Mouse (Mus musculus): Measurements from ENCODE around the gene 4933415F23Rik. TPM values are rescaled to one million over a fixed set of nuclear protein-coding genes. Genes with fewer than 3 reads are reported as not detected.

4933415F23Rik gene
- total RNA-seq (2021): not detected
- long read RNA-seq: 0 reads

DNA sequence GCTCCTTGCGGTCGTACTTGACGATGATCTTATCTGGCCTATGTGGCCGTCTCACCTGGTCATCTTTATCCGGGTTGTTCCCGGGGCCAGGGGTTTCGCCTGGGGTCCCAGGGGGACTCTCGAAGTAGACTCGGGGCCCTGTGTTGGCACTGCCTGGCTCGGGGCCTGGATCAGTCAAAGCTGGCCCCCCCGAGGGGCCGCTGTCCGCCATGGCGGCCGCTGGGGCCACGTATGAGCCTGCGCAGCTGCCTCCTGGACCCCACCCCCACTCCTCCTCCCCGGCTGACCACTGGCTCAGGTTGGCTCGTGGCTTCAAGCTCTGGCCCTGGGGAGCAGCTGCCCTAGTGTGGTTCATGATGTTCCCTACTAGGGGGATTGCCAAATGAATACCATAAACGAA lies at the start of gene 4933415F23Rik:
Gene 4933415F23Rik, minus strand, starts transcription at position 233 of the 400 bp plus-strand sequence.
- no peak for DNase-seq (ENCODE audit: low spot score in 2 of 2)

DNA sequence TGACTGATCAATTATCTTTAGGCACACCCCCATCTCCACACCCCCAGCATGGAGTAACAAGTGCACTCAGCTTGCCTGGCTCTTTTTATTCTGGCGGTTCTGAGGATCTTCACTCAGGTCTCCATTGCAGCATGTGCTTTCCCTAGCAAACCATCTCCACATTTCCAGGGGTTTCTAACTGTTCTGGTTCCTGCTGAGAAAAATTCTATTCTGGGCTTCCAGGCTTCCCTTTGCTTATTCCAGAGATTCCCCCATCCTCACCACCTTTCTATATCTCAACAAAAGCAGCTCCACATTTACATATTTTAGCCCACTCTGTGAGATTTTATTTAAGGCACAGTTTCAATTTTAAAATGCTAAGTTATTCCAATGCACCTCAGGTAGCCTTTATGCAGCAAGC lies 49.7 kb upstream of the 4933415F23Rik start:
- DNase-seq (ENCODE audit: low spot score in 2 of 2): no peak

DNA sequence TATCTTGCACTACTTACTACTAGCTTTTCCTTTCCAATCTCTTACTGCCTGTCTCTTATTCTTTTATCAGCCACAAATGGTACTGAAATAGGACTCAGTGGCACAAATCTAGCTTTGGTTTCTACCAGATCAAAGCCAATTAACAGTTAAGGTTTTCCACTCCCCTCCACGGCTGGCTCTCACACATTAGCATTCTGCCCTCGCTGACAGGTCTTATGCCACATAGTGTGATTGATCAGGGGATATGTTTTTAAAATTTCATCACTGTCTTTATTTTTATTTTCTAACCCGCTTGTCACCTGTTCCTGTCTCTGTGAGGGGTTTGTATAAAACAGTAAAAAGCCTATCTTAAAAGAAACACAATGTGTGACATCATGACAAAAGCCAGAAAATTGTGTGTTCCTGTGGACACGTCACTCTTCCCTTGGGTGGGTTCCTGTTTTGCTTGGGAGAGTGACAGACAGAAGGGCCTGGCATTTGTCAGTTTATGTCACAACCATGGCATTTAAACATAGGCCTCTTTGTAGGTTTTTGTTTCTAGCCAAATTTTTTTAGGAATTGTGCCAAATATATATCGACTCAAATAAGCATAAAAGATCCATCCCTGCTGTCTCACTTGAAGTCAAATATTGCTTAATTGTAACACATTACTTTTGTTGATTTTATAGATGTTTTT lies 44.3 kb upstream of the 4933415F23Rik start:
- no peak for DNase-seq (ENCODE audit: low spot score in 2 of 2)

DNA sequence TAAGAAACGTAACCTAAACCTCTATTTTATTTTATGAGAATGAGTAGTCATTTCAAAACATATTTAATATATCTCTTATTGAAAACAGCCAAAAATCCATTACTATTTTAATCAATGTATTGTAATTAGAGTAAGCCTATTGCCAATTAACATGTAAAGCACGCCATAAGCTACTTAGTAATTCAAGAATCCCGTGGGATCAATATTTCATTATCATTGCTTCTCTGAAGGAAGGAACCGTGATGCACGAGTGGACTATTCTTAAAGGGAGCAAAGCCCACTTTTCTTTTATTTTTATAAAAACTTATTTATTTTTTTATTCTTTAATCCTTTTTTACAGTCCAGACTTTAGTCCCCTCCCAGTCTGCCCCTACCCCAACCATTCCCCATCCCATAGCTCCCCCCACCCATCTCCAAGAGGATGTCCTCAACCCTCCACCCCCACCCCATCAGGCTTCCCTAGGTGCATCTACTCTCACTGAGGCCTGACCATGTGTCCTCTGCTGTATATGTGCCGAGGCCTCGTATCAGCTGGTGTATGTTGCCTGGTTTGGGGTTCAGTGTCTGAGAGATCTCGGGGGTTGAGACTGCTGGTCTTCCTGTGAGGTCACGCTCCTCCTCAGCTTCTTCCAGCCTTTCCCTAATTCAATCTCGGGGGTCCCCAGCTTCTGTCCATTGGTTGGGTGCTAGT lies 39.2 kb upstream of the 4933415F23Rik start:
- no peak for DNase-seq (ENCODE audit: low spot score in 2 of 2)

DNA sequence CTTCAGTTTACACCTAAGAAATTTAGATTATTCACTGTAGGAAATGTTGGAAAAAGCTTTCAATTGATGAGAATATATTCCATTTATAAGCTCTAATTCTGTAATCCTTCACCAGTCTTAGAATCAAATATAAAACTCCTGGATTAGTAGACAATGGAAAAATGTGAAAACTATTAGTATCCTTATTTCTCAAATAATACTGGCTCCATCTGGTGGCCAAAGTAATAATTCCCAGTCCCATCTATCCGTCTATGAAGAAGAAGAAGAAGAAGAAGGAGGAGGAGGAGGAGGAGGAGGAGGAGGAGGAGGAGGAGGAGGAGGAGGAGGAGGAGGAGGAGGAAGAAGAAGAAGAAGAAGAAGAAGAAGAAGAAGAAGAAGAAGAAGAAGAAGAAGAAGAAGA lies 38.5 kb upstream of the 4933415F23Rik start:
- DNase-seq (ENCODE audit: low spot score in 2 of 2): peak; percentile 51 to 59

DNA sequence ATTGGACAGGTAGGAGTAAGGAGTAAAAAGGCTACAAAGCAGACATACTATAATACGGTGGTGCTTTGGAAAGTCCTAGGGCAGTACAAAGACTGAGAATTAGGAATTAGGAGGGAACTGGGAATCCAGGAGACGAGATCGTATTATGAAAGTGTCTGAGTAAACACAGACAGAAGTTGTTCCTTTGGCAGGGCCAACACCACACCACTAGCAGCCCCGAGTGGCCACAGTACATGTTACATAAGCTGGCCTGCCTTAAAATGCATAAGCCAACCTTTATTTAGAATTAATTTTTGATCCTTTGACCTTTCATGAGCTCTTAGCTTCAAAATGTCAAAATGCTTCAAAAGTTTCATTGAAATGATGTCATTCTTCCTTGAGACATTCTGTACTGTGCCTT lies 18.8 kb upstream of the 4933415F23Rik start:
- DNase-seq (ENCODE audit: low spot score in 2 of 2): no peak

DNA sequence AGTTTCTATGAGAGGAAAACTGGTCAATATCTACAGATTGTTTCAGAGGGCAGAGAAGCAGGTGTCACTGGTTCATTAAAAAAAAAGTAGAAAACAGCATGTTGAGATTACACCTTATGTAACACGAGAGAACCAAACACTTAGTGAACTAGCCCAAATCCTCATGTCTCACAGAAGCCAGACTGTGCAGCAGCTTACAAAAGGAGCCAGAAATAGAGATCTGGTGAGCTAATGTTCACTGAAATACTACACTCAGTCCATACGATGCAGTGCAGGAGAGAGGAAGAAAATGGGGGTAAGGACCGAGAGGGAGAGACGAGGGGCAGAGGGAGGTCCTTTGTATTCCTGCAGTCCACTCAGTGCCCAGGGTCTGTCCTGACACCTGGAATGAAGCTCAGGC lies 17.4 kb upstream of the 4933415F23Rik start:
- DNase-seq (ENCODE audit: low spot score in 2 of 2): no peak

DNA sequence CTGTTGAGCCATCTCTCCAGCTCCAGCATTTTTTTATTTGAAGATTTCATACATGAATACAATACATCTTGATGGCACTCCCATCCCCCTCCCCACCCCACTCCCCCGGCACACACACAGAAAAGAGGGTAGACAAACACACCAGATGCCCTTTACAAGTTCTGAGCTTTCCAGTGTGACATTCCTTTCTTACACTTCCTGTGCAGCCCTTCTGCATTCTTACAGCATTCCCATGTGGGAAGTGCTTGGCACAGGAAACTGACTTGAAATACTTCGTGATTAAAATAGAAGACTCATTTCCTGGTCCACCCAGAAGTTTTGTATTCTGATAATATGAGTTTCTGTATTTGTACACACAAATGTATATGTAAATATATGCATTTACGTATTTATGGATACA lies 15.4 kb upstream of the 4933415F23Rik start:
- DNase-seq (ENCODE audit: low spot score in 2 of 2): no peak

DNA sequence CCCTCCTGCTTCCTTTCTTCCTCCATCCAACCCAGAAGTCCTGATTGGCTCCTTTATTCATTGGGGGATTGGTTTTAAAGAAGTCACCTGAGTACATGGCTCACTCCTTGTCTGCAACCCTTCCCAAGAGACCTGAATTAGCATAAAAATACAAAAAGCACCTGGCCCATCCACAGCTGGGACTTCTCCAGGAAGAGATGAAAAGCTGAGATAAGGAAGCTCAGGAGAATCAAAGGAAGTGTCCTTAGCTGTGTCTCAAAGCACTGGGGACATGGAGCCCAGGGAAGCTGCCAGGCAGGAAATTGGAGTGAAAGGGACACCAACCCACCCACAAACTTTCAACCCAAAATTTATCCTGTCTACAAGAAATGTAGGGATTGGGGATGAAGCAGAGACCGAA lies 7.1 kb upstream of the 4933415F23Rik start:
- no peak for DNase-seq (ENCODE audit: low spot score in 2 of 2)

DNA sequence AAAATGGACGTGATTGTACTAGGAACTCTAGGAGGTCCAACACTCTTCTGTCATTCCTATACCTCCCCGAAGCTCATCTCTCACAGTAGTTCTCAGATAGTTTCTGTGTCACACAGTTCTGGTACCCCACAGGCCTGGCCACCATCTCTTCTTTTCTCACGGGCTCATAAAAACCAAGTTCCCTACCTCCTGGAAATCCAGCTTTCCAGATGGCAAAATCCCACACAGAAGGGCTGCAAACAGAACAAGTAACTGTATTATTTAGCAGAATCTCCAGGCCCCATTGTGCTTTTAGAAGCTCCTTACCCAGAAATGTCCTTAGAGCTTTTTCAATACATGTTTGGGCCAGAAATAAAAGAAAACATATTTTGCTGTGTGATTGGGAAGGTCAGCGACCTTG lies 828 bp upstream of the 4933415F23Rik start:
- DNase-seq (ENCODE audit: low spot score in 2 of 2): no peak

DNA sequence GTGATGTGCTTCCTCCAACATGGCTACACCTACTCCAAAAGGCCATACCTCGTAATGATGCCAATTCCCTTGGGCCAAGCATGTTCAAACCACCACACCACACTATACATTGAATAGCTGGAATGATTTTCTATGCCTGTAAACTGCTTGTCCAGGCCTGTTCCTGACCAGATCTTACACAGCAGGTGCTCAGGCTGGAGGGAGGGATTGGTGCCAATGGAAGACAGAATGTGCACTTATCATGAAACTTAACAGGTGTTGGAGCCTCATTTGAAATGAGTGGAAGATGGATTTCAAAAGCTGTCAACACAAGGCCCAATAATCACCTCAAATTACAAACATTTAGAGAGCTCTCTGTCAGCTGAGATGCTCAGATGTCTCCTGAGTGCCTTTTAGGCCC lies 2.3 kb downstream of the 4933415F23Rik start:
- DNase-seq (ENCODE audit: low spot score in 2 of 2): no peak

DNA sequence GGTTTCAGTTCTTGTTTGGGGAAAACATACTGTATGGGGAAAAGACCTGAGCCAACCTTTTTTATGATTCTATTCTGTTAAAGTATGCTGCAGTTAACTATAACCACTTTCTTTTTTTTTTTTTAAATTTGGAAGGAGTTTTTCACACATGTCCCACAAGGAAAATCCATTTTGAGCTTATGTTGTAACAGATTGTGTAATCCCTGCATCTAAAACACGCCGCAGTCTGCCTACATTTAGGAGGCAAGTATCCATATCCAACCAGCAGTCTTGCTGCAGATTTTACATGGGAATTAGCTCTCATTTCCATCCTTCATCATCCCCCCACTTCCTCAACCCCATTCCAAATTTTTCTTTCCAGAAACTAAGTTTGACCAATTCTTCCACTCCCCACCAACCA lies 3.6 kb downstream of the 4933415F23Rik start:
- DNase-seq (ENCODE audit: low spot score in 2 of 2): no peak

DNA sequence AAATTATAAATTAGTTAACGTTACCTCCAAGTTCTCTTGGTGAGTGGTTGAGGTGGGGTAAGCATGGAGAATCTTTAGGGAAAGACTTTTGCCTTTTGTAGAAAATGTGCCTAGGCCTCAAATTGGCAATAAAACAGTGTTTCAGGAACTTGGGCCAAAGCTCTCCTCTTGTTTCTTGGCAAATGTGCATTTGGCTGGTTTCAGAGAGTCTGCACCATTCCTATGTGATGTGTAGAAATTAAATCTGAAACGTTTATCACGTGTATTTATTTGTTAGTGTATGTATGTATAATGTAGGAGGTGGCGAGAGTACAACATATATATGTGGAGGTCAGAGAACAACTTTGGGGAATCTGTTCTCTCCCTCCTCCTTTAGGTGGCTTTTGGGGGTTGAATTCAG lies 4.1 kb downstream of the 4933415F23Rik start:
- DNase-seq (ENCODE audit: low spot score in 2 of 2): no peak

DNA sequence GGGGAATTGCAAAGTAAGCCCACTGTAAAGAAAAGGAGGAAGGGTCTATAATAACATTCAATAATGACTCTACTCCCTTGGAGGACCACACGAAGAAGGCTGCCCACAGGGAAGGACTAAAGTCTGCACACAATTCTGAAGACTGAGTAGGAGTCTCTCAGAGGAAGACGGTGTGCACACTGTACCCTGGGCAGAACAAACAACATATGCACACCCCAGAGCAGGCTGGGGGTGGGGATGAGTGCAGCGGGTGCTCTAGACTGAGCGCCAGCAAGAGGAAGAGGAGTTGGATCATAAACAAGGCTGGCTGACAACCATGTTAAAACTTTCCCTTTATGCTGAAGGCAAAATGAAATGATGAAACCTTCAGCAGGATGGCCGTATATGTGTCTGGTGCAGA lies 34.3 kb downstream of the 4933415F23Rik start:
- no peak for DNase-seq (ENCODE audit: low spot score in 2 of 2)

DNA sequence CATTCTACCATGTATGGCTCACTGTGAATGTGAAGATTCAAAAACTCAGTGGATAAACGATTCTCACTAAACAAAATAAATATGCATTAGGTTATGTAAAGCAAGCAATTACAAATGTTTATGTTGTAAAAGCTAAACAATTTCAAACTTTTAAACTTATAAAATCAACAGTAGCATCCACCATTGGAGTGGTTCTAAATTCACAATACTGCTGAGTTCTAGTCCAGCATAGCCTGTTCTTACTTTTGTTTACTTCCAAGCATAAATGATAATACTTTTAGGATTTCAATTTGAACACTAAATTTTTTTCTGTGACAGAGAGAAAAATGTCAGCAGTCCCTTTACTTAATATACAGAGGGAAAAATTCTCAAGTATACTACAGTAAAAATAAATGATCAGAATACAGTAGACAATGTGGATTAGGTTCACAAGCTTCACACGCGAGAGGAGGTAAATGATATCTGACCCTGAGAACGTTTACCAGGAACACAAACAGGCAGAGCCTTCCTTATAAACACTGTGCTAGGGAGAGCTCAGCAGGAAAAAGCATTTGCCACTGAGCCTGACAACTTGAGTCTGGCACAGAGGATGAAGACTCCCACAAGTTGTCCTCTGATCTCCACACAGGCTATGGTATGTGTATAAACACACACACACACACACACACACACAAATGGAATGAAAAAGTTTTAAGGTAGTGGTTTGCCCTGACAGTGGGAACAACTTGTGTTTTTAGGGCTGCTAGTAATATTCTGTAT lies 37.2 kb downstream of the 4933415F23Rik start:
- no peak for DNase-seq (ENCODE audit: low spot score in 2 of 2)

DNA sequence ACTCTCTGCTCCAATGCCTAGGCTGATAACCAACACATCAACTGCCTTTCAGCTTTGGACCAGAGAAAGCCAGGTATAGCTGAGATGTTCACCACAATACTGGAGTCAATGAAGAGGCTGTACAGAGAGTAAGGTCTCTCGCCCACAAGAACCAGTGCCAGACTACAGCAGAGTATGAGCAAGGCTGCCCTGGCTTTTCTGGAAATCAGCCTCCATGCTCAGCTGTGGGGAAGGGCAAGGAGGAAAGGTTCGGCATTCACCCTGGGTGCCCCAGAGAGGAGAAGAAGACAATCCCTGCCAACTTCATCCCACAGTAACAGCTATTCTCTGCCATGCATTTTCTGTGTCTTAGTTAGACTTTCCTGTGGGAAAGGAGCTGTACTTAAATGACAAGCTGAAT lies 38.1 kb downstream of the 4933415F23Rik start:
- DNase-seq (ENCODE audit: low spot score in 2 of 2): no peak

DNA sequence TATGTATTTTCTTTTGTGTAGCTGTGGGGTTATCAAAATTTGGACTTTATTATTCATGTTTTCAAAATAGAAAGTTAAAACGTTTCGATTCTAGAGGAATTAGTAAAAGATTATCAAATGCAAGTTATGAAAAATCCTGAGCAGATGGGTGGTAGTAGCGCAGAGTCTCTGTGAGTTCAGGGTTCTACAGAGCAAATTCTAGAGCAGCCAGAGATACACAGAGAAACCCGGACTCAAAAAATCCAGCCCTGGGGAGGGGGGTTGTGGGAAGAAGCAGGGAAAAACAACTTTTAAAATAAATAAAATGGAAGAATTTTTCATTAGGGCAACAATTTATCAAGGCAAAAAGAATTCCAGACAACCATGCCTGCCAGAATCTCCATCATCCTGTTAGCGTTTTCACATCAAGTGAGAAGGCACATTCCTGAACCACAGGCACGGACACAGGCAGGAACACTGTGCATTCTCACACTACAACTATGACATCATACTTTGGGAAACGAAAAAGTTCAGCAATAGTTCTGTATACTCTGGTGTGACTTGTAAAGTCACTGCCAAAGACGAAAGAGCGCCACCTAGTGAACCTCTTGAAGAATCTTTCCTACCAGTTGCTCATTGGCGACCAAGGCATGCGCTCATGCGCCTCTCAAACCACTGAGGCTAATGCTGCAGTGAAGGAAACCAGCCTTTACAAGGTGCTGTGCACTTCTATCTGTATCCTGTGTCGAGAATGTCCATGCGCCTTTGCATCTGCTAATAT lies 40.3 kb downstream of the 4933415F23Rik start:
- DNase-seq (ENCODE audit: low spot score in 2 of 2): peak; percentile 28 to 59

DNA sequence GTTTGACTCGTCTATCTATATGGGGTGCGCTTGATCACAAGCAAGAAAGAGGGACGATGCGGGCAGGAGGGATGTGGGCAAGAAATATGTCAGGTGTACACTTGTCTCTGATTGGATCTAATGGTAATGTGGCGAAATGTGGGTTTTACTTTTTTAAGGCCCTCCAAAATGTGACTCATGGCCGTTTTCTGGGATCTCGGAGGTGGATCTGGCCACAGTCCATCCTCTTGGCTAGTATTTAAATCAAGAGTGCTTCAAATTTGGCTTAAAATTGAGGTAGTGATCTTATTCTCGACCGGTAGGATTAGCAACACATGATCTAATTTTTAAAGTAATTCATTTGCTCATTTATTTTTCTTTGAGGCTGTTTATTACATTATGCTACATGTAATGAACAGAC lies 42.0 kb downstream of the 4933415F23Rik start:
- DNase-seq (ENCODE audit: low spot score in 2 of 2): no peak
